Mouse (Mus musculus) brain, embryonic 14.5 days (tissue): ENCODE measurements around the gene Foxj1.

Source experiments
- CTCF ChIP-seq: fragments of 200-500 bp; IDR thresholded peaks from 2 replicates; pipeline ENCODE4 v1.5.1; 2012; ENCODE audit warnings: inconsistent platforms, mild to moderate bottlenecking, moderate library complexity, borderline replicate concordance; ENCODE audit not compliant: insufficient read depth, insufficient read length; ENCODE audit errors: extremely low read depth
- POLR2A ChIP-seq: fragments of 200-500 bp; IDR thresholded peaks from 2 replicates; pipeline ENCODE4 v1.6.1; 2012; ENCODE audit warnings: mild to moderate bottlenecking, inconsistent platforms, borderline replicate concordance; ENCODE audit not compliant: poor library complexity, insufficient read depth, insufficient read length, severe bottlenecking; ENCODE audit errors: extremely low read depth

DNA sequence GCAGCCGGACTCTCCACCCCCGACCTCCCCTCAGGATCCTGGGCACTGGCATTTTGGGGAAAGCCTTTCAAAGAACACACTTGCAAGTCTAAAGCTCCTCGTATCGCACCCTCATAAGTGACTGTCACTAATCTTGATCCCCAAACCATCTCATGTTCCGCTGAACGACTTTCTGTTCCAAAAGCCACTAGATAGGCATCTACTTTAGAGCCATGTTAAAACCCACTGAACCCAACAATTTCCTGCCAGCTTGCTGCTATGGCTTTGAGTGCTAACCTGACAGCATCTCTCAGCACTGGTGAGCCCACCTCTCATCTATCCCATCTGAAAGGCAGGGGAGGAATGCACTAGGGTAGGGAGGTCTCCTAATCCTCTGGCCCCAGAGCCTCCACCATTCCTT, 2.3 kb upstream of the Foxj1 start:
- no peak for TF ChIP-seq POLR2A
- no peak for TF ChIP-seq CTCF
